Mouse (Mus musculus) left cerebral cortex, postnatal 14 days (tissue): Measurements from ENCODE around the gene Gpsm1. TPM values are rescaled to one million over a fixed set of nuclear protein-coding genes. Genes with fewer than 3 reads are reported as not detected.

Experiments
- DNase-seq, 2 experiments: peaks; one replicate each; pipeline ENCODE4 v3.0.0; 2021 to 2022; ENCODE audit warnings: low spot score in 2 of 2, mixed read lengths in 1 of 2
- intact Hi-C: fragments of 180-260 bp; cut with DNase I; formaldehyde crosslinking; loops from one replicate; pipeline ENCODE4 v1.15.1; 2025
- long read RNA-seq, 2 experiments: library from polyadenylated mRNA; stranded (forward); transcript quantifications; one replicate each; pipeline ENCODE4 v2.0.0; 2021
- total RNA-seq, 2 experiments: library from RNA; stranded (reverse); gene quantifications; 2 replicates each; pipeline ENCODE4 v1.2.3; 2021

Gpsm1 gene
- 10 to 100 TPM; 60.7 to 64.2 TPM for total RNA-seq
- long read RNA-seq, experiment 1, transcript Gpsm1-203 (13 exons, 3,127 nt) = minor isoform, 9 of 79 reads
- long read RNA-seq, experiment 1, transcript Gpsm1-202 (14 exons, 3,384 nt) = major isoform, 39 of 79 reads
- long read RNA-seq, experiment 1, partial matches to known transcripts = 19 of 79 reads
- long read RNA-seq, experiment 1, other reads (novel, unspliced or antisense) = 9 of 79 reads
- long read RNA-seq, experiment 2, transcript Gpsm1-203 (13 exons, 3,127 nt) = minor isoform, 8 of 111 reads
- long read RNA-seq, experiment 2, transcript Gpsm1-202 (14 exons, 3,384 nt) = major isoform, 71 of 111 reads
- long read RNA-seq, experiment 2, partial matches to known transcripts = 6 of 111 reads
- long read RNA-seq, experiment 2, other reads (novel, unspliced or antisense) = 22 of 111 reads

DNA sequence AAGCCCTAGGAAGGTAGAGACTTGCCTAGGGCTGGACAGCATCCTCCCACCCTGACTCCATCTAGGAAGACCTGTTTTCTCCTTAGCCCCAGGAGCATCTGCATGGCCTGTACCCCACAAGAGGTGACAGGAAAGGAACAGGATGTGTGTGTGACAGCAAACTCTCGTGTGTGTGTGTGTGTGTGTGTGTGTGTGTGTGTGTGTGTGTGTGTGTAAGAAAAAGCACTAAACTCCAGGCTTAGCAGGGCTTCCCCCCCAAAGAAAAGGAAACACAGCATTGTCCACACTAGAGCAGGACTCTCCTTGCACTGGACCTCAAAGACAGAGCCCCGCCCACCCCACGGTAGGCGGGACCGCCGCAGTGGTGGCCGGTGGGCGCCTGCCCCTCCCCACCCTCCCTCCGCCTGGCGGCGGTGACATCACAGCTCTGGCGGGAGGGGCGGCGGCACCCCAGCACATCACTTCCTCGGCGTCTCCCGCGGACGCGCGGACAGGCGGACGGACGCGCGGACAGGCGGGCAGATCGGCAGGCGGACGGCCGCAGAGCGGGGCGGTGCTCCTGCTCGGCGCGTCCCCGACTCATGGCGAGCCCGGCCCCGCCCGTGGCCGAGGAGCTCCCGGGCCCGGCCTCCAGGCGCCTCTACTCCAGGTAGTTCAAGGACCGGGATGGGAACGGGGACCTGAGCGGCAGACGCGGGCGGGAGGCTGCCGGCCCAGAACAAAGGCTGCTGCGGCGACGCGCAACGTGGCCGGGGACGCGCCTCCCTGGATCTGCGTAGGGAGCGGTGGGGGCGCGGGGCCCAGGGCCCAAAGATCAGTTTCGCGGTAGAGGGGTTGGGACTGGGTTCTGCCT, at the start of gene Gpsm1:
Gpsm1 (plus strand) TSS at position 444 of the 853 bp plus-strand sequence.
- intact Hi-C loops = no loop called here
- DNase-seq = peak; percentile 68 to 78

DNA sequence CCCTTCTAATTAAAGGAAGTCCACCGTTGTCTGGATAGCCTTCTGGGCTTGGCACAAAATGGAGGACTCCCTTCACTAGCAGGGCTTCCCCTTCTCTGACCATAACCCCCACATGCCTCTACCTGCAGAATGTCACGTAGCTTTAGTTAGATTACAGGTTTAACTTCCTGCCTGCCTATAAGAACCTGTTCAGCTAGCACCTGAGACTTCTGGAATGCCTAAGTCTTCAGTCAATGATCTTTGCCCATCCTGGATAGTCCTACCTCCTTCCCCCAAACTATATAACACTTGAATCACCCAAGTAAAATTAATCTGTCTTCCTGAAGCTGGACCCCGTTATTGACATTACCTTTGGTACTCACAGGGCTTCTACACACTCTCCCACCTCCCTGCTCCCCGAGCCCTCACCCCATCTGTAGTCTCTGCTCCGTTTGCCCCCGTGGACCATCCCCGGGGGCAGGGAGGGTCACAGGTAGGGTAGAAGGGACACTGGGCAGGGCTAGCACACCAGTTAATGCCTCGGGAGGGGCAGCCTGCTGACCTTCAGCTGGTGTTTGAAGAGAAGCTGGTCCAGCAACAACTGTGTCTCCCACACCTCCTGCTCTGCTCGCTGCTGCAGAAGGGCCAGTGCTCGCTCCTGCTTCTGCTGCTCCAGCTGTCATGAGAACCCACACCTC, 49.1 kb upstream of the Gpsm1 start:
- intact Hi-C loops = no loop called here
- DNase-seq = no peak

DNA sequence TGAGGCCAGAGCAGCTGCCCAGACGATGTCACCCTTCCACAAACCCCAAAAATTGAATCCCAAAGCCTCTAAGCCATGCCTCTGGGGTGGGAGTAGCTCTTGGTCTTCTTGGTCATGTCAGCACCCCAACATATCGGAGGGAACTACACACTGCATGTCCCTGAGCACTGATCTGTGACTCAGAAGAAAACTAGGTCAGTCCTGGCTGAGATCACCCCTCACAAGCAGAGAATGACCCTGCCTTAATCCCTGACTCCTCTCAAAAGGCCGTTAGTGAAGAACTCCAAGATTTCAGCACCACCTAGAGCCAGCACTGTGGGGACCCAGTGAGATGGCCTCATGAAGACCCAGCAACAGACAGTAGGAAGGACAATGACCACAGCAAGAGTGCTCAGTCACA, 47.1 kb upstream of the Gpsm1 start:
- intact Hi-C loops = no loop called here

GRCm38 (mm10) chr2:26273611-26274010, 41.7 kb upstream of the Gpsm1 start:
- intact Hi-C loops = loop anchor here (1.0 to 10.0 kb wide), 2 partner anchors 119 to 229 kb away; no protein-coding TSS in a partner anchor
- peak; percentile 72 to 77 for DNase-seq

More for the DNA sequence above, 47.1 kb upstream of the Gpsm1 start:
- no peak for DNase-seq

- intact Hi-C loops = loop anchor here (10.0 kb wide), 1 partner anchor 235 kb away; no protein-coding TSS in a partner anchor
- no peak for DNase-seq
Observed at GRCm38 (mm10) chr2:26279712-26280111, 35.6 kb upstream of the Gpsm1 start.

- intact Hi-C loops = no loop called here
- no peak for DNase-seq
Observed at GRCm38 (mm10) chr2:26280594-26280993, 34.7 kb upstream of the Gpsm1 start.

DNA sequence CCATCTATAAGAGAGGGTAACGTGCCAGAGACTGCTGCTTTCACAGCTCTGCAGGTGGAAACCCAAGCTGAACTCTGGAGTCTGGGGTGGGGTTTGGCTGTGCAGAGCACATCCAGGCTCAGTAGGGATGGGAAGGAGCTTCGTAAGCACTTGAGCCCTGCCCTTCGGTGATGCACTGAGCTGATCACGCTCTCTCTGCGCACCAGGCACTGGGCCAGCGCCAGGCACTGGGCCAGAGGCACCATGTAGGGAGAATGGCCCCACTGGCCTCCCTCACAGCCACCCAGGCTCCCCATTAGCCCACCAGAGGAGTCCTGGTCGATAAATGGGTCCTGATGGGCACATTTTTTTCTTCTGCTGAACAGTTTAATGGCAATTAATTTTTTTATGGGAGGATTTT, 29.5 kb upstream of the Gpsm1 start:
- intact Hi-C loops = no loop called here
- no peak for DNase-seq

- DNase-seq = no peak
- intact Hi-C loops = no loop called here
Observed at GRCm38 (mm10) chr2:26286391-26286790, 28.9 kb upstream of the Gpsm1 start.

DNA sequence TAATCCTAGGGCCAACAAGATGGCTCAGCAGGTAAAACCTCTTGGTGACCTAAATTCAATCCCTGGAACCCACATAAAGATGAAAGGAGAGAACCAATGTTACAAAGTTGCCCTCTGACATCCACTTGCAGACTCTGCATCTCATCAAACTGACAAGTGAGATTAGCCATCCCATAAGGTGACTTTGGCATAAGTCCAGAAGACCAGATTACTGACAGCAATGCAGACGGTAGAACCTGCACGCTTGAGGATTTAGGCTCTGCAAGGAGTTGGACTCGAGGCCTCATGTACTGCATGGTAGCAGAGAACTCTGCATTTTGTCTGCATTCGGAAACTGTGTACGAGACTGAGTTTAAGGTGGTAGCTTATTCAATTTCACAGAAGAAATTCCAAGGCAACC, 25.2 kb upstream of the Gpsm1 start:
- intact Hi-C loops = no loop called here
- DNase-seq = no peak

GRCm38 (mm10) chr2:26294457-26294856, 20.9 kb upstream of the Gpsm1 start, which contains the start of gene Ccdc187:
Ccdc187 (minus strand) TSS chr2:26294557.
- intact Hi-C loops = no loop called here
- DNase-seq = no peak

GRCm38 (mm10) chr2:26296606-26297195, 18.6 kb upstream of the Gpsm1 start:
- peak; percentile 72 to 82 for DNase-seq
- intact Hi-C loops = no loop called here

- intact Hi-C loops = no loop called here
Observed at GRCm38 (mm10) chr2:26298208-26298855, 17.0 kb upstream of the Gpsm1 start.

DNA sequence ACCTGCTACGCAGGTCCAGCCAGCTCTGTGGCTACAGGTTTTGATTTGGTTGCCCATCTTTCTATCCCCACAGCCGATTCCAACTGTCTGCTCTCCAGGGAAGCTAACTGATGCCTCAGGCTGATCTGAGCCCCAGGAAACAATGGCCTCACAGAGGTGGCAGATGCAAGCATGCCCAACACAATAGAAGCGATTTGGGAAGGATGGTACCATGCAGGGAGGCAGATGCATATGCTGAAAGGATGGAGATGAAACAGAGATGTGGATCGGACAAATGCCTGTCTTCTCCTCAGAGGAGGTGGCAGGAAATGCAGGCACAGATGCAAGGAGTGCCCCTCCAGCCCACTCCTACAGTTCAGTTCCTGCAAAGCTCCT, 16.5 kb upstream of the Gpsm1 start:
- intact Hi-C loops = no loop called here

More at GRCm38 (mm10) chr2:26298208-26298855, 17.0 kb upstream of the Gpsm1 start:
- peak; percentile 69 to 89 for DNase-seq

GRCm38 (mm10) chr2:26299336-26299735, 16.0 kb upstream of the Gpsm1 start:
- DNase-seq = no peak
- intact Hi-C loops = no loop called here

More for the DNA sequence above, 16.5 kb upstream of the Gpsm1 start:
- DNase-seq = no peak

DNA sequence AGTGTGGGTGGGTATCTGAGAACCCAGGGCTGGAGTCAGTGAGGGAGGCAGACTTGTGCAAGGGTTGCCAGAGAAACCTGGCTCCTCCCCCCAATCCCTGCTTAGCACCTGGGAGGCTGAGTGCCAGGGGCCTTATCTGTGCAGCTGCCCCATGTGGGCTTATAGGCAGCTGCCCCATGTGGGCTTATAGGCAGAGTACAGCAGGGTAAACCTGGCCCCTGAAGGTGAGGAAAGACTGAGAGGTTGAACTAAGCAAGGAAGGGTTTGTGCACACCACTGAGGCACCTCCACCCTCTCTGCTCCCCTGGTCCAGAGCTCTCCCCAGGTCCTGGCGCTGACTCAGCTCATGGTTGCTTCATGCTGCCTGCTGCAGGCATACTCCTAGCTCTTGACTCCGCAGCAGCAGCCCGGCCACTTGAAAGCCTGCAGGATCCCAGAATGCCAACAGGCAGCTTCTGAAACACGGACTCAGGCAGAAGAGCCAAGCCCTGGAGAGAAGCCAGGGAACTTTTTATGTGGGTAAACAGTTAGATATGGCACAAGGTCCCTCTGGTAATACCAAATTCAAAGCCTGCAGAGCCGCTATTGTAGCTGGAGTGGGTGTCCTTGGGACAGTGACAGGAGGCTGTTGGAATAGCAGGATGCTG, 15.0 kb upstream of the Gpsm1 start:
- peak in 1 of 2 experiments; percentile 31 for DNase-seq
- intact Hi-C loops = loop anchor here (1.0 kb wide), 1 partner anchor 52 kb away; the partner anchor contains the start of gene Dnlz

DNA sequence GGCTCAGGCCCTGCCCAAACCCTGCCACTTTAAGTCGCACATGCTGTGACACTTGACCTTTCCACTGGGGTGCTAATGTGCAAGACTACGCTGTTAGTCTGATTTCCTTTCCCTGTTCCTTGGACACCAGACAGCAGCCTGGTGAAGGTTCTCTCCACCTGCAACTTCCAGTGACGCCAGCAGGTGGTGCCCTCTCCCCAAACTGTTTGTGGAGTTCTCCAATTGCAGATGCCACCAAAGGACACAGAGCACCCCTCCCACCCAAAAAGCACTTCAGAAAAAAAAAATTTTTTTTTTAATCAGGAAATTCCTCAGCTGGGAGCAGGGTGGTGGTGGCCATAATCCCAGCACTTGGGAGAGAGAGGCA, 14.5 kb upstream of the Gpsm1 start:
- intact Hi-C loops = loop anchor here (1.0 kb wide), 1 partner anchor 52 kb away; the partner anchor contains the start of gene Dnlz
- DNase-seq = peak; percentile 92 to 94

DNA sequence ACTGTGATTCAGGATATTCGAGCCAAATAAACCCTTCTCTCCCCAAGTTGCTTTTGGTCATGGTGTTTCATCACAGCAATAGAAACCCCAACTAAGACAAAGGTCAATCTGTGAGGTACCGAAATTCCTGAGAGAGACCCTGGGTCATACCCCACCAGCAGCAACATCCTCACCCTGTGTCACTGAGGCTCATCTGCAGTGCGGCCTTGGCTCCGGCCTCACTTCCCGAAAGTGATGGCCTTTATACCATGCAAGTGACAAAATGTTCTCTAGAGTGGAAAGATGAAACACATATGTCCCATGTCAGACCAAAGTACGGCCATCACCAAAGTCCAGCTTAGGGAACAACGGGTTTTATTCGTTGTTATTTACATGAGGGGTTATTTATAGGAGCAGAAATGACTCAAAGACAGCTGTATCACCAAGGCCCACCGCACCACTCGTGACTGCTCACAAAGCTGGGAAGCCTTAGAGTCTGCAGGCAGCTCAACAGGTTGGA, 13.3 kb upstream of the Gpsm1 start:
- no peak for DNase-seq
- intact Hi-C loops = no loop called here

DNA sequence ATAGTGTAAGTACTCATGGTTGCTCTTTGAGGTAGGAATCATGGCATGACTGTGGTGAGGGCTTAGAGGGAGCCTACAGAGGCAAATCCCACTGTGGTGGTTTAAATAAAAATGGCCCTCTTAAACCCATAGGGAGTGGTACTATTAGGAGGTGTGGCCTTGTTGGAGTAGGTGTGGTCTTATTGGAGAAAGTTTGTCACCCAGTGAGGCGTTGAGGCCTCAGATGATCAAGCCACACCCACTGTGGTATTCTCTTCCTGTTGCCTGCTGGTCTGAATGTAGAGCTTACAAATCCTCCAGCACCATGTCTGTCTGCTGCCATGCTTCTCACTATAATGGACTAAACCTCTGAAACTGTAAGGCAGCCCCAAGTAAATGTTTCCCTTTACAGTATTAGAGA, 10.6 kb upstream of the Gpsm1 start:
- intact Hi-C loops = no loop called here
- DNase-seq = no peak
